Mouse (Mus musculus): ENCODE results near the gene Ccdc88b.
"Not testable (repeated sequence)": the region's sequence is repeated elsewhere in the genome, so short reads cannot be mapped to it uniquely, and the experiment has no call there.

Ccdc88b gene

GRCm38 (mm10) chr19:6858031-6858430 is at the start of gene Ccdc88b:
Ccdc88b (minus strand) TSS chr19:6858211.
- in situ Hi-C loops (cut with MboI, MseI), result loop anchor here (25.0 kb wide), 1 partner anchor 1046 kb away; no protein-coding TSS in a partner anchor

DNA sequence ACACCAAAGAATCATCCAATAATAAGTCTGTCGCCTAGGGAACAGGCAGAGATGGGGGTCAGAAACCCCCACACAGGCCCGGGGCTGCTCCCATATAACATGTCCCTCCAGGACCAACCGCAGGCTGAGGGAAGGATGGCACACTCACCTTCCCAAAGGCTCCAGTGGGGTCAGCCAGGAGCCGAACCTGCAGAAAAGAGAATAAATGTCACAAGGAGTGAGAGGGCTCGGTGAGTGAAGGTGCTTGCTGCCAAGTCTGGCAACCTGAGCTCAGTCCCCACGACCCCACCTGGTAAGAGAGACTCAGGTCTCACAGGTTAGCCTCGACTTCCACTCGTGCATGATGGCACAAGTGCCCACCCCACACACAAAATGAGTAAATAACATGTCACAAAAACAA is 49.1 kb upstream of the Ccdc88b start:
- in situ Hi-C loops (cut with MboI, MseI), result no loop called here

GRCm38 (mm10) chr19:6906199-6906598 is 48.2 kb upstream of the Ccdc88b start:
- in situ Hi-C loops (cut with MboI, MseI), result no loop called here

DNA sequence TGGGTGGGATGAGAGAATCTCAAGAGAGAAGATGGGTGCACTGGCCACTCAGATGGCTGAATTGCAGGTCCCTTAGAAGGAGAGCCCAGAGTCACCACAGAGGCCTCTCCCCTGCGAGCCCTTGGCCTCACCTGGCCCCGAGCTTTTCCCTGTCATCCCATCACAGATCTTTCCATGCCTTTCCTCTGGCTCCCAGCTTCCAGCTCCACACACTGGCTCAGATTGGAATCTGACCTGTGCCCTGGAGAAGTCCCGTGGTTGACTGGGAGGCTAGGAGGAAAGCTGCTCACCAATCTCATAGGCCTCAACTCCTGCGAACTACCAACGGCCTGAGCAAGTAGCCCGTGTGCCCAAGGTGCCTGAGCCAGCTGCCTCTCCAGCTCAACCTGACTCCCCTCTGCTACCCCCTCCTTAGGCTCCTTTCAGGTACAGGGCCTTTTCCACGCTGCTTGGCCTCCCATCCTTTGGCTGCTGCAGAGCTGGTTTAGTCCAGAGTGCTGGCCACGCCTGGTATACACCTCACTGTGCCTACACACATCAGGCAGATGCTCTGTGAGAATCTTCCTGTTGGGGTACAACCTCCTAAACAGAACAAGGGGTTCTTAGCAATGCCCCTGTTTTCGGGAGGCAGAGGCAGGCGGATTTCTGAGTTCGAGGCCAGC is 47.6 kb upstream of the Ccdc88b start:
- in situ Hi-C loops (cut with MboI, MseI), result no loop called here

DNA sequence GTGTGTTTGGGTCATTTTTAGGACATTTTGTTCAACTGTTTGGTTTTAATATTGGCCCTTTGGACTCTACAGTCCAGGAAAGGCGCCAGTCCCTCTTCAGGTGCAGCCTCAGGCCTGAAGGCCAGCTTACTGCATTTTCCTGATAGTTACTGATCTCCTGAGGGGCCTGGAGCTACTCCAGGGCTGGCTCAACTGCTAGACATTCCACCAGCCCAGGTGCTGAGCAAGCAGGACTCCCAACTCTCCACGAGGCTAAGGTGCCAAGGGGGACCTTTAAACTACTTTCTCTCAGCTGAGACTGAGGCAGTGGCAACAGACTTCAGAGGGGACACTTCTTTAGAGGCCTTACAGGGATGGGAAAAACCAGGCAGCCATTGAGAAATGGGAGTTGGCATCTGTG is 46.8 kb upstream of the Ccdc88b start:
- in situ Hi-C loops (cut with MboI, MseI), result no loop called here

DNA sequence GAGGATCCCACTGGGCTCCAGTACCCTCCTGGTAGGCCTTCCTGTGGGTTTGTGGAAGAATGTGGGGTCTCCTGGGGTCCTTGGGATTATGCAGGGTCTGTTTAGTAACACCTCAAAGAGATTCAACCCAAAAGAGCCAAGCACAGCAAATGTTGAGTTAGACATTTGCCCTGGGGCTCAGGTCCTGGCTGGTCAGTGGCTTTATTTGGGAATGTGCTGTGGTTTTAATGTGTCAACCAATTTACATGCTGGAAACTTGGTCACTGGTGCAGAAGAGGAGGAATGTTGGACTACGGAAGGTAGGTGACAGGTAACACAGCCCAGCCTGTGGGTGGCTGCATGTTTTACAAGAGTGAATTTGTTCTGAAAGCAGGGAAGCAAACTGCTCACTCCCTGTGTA is 45.0 kb upstream of the Ccdc88b start:
- in situ Hi-C loops (cut with MboI, MseI), result no loop called here

GRCm38 (mm10) chr19:6899641-6900040 is 41.6 kb upstream of the Ccdc88b start:
- in situ Hi-C loops (cut with MboI, MseI), result no loop called here

DNA sequence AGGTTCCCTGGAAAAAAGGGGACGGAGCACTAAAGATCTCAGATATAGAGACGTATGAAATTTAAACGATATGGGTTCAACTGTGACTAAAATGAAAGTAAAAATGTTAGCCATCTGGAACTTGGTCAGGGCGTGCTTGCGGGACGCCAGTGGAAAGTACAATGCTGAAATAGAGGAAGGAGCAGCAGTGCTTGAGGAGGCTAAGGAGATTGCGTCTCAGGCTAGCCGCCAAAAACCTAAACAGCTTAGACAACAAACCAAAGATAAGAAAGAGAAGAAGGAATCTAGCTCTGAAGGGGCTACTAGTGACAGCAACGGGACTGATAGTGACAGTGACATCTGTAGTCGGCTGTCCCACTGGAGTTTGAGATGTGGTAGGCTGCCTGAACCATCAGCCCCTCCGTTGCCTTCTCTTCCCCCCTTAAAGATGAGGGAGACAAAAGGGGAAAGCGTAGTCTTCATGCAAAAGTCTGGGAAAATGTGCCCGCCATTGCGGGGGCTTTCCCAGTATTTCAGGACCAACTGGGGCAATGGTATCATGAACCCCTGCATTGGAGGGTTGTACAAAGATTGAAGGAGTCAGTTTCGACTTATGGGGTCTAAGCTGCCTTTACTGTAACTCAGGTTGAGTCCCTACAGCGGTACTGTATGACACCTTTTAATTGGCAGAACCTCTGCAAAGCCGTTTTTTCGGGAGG is 37.7 kb upstream of the Ccdc88b start:
- in situ Hi-C loops (cut with MboI, MseI), result not testable (repeated sequence)

GRCm38 (mm10) chr19:6893731-6894451 is 35.9 kb upstream of the Ccdc88b start:
- in situ Hi-C loops (cut with MboI, MseI), result no loop called here

DNA sequence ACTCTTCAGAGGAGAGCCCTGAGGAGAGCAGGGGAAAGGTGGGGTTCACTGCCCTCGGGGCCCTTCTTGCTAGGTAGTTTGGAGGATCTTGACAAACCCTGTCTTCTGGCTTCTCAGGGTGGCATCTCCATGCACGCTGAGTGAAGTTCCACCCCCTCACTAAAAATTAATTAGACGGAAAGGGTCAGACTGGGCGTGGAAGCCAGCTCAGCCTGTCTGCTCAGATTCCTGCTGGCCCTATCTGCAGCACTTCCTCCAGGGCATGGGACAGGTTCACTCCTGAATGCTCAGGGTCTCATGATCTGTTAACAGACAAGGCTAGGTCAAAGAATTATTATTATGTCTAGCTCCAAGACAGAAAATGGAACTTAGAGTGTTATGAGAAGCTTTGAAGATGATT is 34.5 kb upstream of the Ccdc88b start:
- in situ Hi-C loops (cut with MboI, MseI), result no loop called here

DNA sequence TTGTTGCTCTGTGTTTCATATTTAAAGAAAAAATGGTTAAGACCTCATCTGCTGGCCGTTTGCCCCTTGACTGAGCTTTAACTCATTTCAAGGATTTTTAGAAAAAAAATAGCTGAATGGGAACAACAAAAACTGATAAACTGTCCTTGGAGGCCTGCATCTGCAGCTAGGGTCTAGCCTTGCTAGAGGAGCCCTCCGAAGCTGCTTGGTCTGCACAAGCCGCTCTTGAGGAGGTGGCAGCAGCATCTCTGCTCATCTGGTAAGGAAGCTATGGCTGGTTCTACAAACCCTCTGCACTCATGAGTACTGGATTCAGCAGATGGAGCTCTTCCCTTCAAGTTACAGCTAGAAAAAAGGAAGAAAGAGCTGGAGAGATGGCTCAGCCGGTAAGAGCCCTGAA is 20.0 kb upstream of the Ccdc88b start:
- in situ Hi-C loops (cut with MboI, MseI), result no loop called here

- in situ Hi-C loops (cut with MboI, MseI), result no loop called here
These were observed 18.8 kb upstream of the Ccdc88b start for GRCm38 (mm10) chr19:6876799-6877198.

GRCm38 (mm10) chr19:6875834-6876233 is 17.8 kb upstream of the Ccdc88b start:
- in situ Hi-C loops (cut with MboI, MseI), result no loop called here

DNA sequence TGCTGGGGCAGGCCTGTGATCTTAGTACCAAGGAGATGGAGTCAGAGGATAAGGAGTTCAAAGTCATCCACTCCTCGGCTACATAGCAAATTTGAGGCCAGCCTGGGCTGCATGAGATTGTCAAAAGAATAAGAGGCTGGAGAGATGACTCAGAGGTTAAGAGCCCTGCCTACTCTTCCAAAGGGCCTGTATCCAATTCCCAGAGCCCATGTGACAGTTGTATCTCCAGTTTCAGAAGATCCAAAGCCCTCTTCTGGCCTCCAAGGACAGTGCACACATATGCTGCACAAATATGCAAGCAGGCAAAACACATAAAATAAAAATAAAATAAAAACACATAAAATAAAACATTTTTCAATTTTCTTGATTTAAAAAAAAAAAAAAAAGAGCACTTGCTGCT is 16.2 kb upstream of the Ccdc88b start:
- in situ Hi-C loops (cut with MboI, MseI), result loop anchor here (5.0 to 25.0 kb wide), 3 partner anchors 38 to 1062 kb away; partner anchors contain the start of gene Prdx5

GRCm38 (mm10) chr19:6872701-6873100 is 14.7 kb upstream of the Ccdc88b start:
- in situ Hi-C loops (cut with MboI, MseI), result loop anchor here (5.0 to 25.0 kb wide), 3 partner anchors 40 to 1060 kb away; partner anchors contain the start of gene Prdx5

GRCm38 (mm10) chr19:6871574-6872271 is 13.7 kb upstream of the Ccdc88b start:
- in situ Hi-C loops (cut with MboI, MseI), result loop anchor here (5.0 to 25.0 kb wide), 3 partner anchors 41 to 1059 kb away; partner anchors contain the start of gene Prdx5

DNA sequence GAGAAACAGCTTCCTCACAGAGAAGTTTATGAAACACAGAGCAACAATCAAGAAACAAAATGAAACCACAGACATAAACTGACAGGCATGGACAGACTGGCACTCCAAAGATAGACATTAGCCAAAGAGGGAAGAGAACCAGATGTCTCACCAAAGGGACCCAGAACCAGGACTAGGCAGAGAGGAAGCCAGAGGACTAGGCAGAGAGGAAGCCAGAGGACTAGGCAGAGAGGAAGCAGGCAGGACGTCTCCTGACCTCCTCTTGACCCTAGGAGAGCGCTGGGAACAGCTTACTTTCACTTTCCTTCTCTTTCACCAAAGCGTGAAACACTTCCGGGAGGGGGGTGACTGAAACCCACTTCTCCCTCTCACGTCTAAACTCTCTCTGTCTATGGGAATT is 11.3 kb upstream of the Ccdc88b start:
- in situ Hi-C loops (cut with MboI, MseI), result loop anchor here (25.0 kb wide), 1 partner anchor 1057 kb away; no protein-coding TSS in a partner anchor

DNA sequence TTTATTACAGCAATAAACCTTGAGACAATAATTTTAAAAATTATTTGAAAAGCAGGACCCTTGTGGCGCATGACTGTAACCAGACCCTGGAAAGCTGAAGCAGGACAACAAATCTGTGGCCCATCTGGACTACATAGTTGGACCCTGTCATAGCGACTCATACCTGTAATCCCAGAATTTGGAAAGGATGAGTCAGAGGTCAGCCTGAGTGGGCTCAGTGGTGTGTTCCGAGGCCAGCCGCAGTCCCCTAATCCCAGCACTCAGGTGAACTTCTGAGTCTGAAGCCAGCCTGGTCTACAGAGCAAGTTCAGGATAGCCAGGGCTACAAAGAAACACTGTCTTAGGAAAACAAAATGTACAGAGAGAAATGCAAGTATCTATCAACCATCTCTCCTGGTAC is 3.4 kb upstream of the Ccdc88b start:
- in situ Hi-C loops (cut with MboI, MseI), result loop anchor here (25.0 kb wide), 1 partner anchor 1049 kb away; no protein-coding TSS in a partner anchor

- in situ Hi-C loops (cut with MboI, MseI), result loop anchor here (25.0 kb wide), 1 partner anchor 1048 kb away; no protein-coding TSS in a partner anchor
These were observed 2.7 kb upstream of the Ccdc88b start for GRCm38 (mm10) chr19:6860706-6861105.

GRCm38 (mm10) chr19:6859971-6860370 is 2.0 kb upstream of the Ccdc88b start:
- in situ Hi-C loops (cut with MboI, MseI), result loop anchor here (25.0 kb wide), 1 partner anchor 1048 kb away; no protein-coding TSS in a partner anchor

GRCm38 (mm10) chr19:6859032-6859651 is 1.1 kb upstream of the Ccdc88b start:
- in situ Hi-C loops (cut with MboI, MseI), result loop anchor here (25.0 kb wide), 1 partner anchor 1047 kb away; no protein-coding TSS in a partner anchor
